Mouse (Mus musculus) neural tube, embryonic 13.5 days (tissue): ENCODE measurements around the gene B3galnt1. TPM values are rescaled to one million over a fixed set of nuclear protein-coding genes. Genes with fewer than 3 reads are reported as not detected.

ENCODE experiments used
- ATAC-seq: fragments of 200-750 bp; cut with Nextera tagmentation; 2 replicates; pipeline ENCODE4 v1.8.0; 2017; ENCODE audit warnings: low read depth, mild to moderate bottlenecking, moderate TSS enrichment, moderate library complexity
- H3K27ac ChIP-seq: fragments of 300-500 bp; sonication (generic); replicated peaks from 2 replicates; pipeline ENCODE4 v1.5.1; 2015; ENCODE audit warnings: moderate library complexity, mild to moderate bottlenecking, inconsistent platforms
- H3K27me3 ChIP-seq: fragments of 300-500 bp; sonication (generic); 2 replicates; pipeline ENCODE4 v1.6.1; 2015; ENCODE audit warnings: mild to moderate bottlenecking, inconsistent platforms
- H3K36me3 ChIP-seq: fragments of 300-500 bp; sonication (generic); 2 replicates; pipeline ENCODE4 v1.6.1; 2015; ENCODE audit warnings: mild to moderate bottlenecking, inconsistent platforms
- H3K4me1 ChIP-seq: fragments of 300-500 bp; sonication (generic); replicated peaks from 2 replicates; pipeline ENCODE4 v1.6.1; 2015; ENCODE audit warnings: inconsistent platforms
- H3K4me2 ChIP-seq: fragments of 300-500 bp; sonication (generic); 2 replicates; pipeline ENCODE4 v1.6.1; 2015; ENCODE audit warnings: inconsistent platforms, mild to moderate bottlenecking, moderate library complexity
- H3K4me3 ChIP-seq: fragments of 300-500 bp; sonication (generic); 2 replicates; pipeline ENCODE4 v1.5.1; 2015; ENCODE audit warnings: mild to moderate bottlenecking, inconsistent platforms
- H3K9ac ChIP-seq: fragments of 300-500 bp; sonication (generic); 2 replicates; pipeline ENCODE4 v1.6.1; 2015; ENCODE audit warnings: moderate library complexity, mild to moderate bottlenecking, inconsistent platforms
- H3K9me3 ChIP-seq: fragments of 300-500 bp; sonication (generic); 2 replicates; pipeline ENCODE4 v1.6.1; 2016; ENCODE audit warnings: inconsistent platforms
- WGBS: fragments of 180-500 bp; shearing (Covaris S2); methylation state at CpG from one replicate; pipeline ENCODE4 v1.1.7; 2015; 5-methylcytosine and 5-hydroxymethylcytosine counted together
- polyA plus RNA-seq: library from polyadenylated mRNA; unstranded; fragments of >200 nt; fragmentation: Nextera tagmentation; extraction: Ambion mirVana; gene quantifications from 2 replicates; pipeline ENCODE4 v1.2.1, GENCODE M21; 2015

B3galnt1 gene
- polyA plus RNA-seq, 1 experiment from 2014 or later = 76.0 TPM

DNA sequence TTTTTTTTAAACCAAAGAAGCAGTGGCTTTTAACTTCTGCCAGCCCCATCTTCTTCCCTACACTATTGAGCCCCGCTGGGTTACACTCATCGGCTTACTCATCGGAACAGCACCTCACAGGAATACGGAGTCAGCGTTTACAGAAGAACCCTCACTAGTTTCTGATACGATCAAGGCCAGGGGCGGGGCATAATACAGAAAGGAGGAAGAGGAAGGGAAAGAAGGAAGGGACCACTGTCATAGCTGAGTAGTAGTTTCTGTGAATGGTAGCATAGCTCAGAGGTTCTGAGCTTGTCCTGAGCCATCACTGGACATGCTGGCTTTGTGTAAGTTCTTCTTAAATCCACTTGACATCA, 38.8 kb downstream of the B3galnt1 start:
- Histone ChIP-seq H3K9ac (no peak overlapping the region), H3K36me3 (no peaks in the 10 kb centered on the region), H3K9me3 (no peaks in the 10 kb centered on the region), H3K4me1 (peaks cover 4% of the 10 kb centered on the region; the same call in 1 of the 2 replicates), H3K27me3 (no peaks in the 10 kb centered on the region), H3K27ac (no peak overlapping the region), H3K4me3 (no peak overlapping the region), H3K4me2 (no peak overlapping the region)
- WGBS = 93% methylated on average over 7 of the region's 7 CpGs
- ATAC-seq = no peak

DNA sequence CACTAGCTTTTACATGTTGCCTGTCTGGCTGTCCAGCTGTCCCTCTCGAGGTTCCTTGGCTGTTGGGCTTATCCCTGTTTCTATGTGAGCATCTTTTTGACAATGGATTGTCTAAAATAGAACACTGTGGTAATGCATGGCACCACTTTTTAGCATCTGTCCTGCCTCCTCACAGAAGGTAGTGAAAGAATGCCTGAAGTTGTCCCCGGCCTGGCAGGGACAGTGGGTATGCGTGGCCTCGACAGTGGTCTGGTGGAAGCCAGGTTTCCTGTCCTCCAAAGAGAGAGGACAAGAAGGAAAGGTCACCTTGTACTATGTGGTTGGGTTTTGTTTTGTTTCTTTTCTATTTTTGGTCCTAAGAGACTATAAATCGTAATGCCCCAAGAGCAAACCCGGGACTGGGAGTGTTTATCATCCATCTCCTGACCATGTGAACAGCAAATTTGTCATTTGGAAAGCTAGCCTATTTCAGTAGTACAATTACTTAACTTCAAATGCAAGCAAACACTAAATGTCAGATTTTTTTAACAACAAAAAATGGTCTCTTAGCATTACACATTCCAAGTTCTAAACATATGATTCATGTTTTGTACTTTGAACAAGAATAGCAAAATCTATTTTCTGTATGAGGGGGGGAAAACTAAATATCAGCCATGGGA, 39.3 kb downstream of the B3galnt1 start:
- no peak overlapping the region for H3K9ac ChIP-seq
- H3K36me3 ChIP-seq = no peaks in the 10 kb centered on the region
- no peaks in the 10 kb centered on the region for H3K9me3 ChIP-seq
- H3K4me1 ChIP-seq = peaks cover 4% of the 10 kb centered on the region; the same call in 1 of the 2 replicates
- no peak for ATAC-seq
- H3K4me2 ChIP-seq = no peak overlapping the region
- no peak overlapping the region for H3K27ac ChIP-seq
- H3K4me3 ChIP-seq = no peak overlapping the region
- WGBS = 88% methylated on average over 6 of the region's 6 CpGs
- no peaks in the 10 kb centered on the region for H3K27me3 ChIP-seq

DNA sequence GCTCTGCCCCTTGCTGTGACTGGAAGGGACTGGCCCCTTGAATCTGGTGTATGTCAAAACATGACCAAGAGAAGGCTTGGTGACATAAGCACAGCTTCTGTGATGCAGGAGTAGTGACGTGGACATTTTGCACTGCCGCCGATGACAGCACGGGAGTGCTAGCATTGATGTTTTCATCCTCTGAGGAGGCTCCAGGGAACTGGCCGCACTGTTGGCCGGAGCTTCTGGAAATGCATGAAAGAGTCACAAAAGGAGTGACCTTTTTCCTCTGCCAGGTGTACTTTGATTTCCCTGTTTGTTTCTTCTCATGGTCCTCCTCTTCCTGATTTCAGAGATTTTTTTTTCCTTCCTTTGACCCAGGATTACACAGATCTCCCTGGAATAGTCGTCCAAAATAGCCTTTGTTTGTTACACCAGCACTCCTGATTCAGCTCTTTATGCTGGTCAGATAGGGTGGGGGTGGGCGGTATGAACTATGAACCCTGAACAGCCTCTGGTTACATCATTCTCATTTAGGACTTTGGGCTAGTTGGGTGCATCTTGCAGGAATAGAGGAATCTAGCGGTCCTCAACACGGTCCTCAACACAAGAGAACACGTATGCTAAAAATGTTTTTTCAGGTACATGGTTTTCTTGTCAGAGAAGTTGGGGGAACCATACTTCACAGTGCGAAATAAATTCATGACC, 42.5 kb downstream of the B3galnt1 start:
- H3K27ac ChIP-seq = no peak overlapping the region
- H3K9ac ChIP-seq = no peak overlapping the region
- peaks cover 11% of the 10 kb centered on the region for H3K36me3 ChIP-seq
- WGBS = 86% methylated on average over 12 of the region's 12 CpGs
- peaks cover 4% of the 10 kb centered on the region; the same call in 1 of the 2 replicates for H3K4me1 ChIP-seq
- no peak overlapping the region for H3K4me2 ChIP-seq
- no peak overlapping the region for H3K4me3 ChIP-seq
- no peaks in the 10 kb centered on the region for H3K9me3 ChIP-seq
- no peak for ATAC-seq
- H3K27me3 ChIP-seq = no peaks in the 10 kb centered on the region

DNA sequence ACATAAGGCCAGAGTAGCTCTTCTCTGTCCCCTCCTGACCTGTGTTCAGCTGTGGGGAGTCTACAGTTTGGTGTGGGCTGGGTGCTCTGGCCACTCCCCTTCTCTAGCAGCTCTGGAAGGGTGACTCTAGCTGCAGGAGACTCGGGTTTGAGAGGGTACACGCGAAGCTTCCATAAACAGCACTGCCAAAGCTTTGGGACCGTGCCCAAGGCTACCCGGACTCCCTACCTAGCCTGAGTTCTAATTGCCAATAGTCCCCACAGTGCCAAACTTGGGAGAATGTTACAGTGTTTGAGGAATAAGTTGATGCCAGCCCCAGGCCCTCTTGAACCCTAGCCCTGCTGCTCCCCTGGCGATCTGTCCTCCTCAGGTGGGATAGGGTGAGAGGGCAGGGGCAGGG, 43.2 kb downstream of the B3galnt1 start:
- no peak for ATAC-seq
- no peak overlapping the region for H3K4me3 ChIP-seq
- H3K9ac ChIP-seq = no peak overlapping the region
- H3K4me1 ChIP-seq = peaks cover 4% of the 10 kb centered on the region; the same call in 1 of the 2 replicates
- peaks cover 11% of the 10 kb centered on the region for H3K36me3 ChIP-seq
- H3K4me2 ChIP-seq = no peak overlapping the region
- no peaks in the 10 kb centered on the region for H3K27me3 ChIP-seq
- WGBS = 90% methylated on average over 6 of the region's 6 CpGs
- no peak overlapping the region for H3K27ac ChIP-seq
- H3K9me3 ChIP-seq = no peaks in the 10 kb centered on the region

DNA sequence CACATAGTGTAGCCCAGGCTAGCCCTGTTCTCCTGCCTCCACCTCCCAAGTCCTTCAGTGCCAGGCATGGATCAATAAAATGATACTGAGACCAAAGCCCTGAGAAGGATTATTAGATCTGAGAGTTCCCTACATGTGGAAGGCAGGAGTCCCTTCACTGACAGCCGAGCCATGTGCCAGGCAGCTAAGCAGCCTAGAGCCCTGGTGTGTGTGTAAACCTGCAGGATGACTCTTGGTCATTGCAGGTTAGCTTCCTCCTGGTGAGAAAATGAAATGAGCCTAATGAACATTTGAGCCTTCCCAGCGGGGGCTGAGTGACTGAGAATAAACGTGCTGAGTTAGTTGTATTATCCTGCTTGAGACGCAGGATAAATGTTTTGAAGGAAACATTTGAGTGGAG, 49.2 kb downstream of the B3galnt1 start:
- H3K4me2 ChIP-seq = no peak overlapping the region
- no peaks in the 10 kb centered on the region for H3K9me3 ChIP-seq
- H3K4me1 ChIP-seq = peaks cover 6% of the 10 kb centered on the region; the same call in 1 of the 2 replicates
- 79% methylated on average over 4 of the region's 4 CpGs for WGBS
- ATAC-seq = no peak
- no peak overlapping the region for H3K9ac ChIP-seq
- H3K36me3 ChIP-seq = peaks cover 11% of the 10 kb centered on the region
- H3K27me3 ChIP-seq = no peaks in the 10 kb centered on the region
- H3K4me3 ChIP-seq = no peak overlapping the region
- no peak overlapping the region for H3K27ac ChIP-seq

DNA sequence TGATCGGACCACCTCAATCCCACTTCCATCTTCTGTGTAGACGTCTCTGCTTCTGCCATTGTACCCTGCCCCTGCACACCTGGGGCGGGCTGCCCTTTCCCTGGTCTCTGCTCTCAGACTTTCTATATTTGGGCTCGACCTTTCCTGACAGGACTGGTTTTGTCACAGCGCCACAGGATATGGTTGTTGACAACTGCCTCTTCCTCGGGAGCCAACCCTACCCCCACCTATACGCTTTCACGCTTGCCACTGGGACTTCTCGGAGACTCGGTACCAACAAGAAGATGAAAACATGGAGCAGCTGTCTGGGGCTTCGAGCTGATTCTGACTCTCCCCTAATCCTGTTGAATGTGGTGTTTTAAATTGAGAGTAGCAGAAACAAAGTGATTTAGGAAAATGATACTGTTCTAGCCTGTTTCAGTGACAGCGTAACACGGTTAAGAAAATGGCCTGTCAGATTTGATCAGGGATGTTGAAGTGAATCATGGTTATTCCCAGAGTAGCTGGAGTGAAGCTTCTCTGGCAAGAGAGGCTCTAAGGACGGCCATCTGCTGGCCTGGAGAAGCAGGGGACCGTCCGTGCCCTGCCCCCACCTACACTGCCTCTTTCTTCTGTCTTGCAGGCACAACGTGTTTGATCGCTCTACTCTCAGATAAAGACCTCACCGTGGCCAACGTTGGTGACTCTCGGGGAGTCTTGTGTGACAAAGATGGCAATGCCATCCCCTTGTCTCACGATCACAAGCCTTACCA, 49.9 kb downstream of the B3galnt1 start:
- Histone ChIP-seq H3K4me1 (peaks cover 6% of the 10 kb centered on the region; the same call in 1 of the 2 replicates), H3K4me2 (no peak overlapping the region), H3K27ac (no peak overlapping the region), H3K4me3 (no peak overlapping the region), H3K9ac (no peak overlapping the region), H3K9me3 (no peaks in the 10 kb centered on the region), H3K36me3 (peaks cover 8% of the 10 kb centered on the region), H3K27me3 (no peaks in the 10 kb centered on the region)
- WGBS = 81% methylated on average over 22 of the region's 22 CpGs
- no peak for ATAC-seq

DNA sequence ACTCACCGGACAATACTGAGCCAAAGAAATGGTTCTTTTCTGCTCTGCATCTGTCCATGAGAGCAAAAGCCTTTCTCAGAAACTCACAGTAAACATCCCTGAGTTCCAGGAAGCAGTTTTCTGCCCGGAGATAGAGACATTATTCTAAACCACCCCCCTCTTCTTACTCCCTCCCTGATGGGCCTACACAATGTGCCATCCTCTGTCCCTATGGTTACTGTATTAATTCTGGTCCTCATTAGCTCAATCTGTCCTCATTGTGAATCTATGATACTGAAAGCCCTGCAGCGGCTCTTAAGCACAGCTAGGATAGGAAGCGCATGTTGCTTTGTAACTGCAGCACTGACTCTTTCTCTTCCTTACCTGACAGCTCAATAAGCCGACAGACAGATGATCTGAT, 53.7 kb downstream of the B3galnt1 start:
- Histone ChIP-seq H3K4me3 (no peak overlapping the region), H3K36me3 (no peaks in the 10 kb centered on the region), H3K27me3 (no peaks in the 10 kb centered on the region; the same call in 1 of the 2 replicates), H3K9ac (no peak overlapping the region), H3K4me2 (no peak overlapping the region), H3K4me1 (peaks cover 11% of the 10 kb centered on the region), H3K9me3 (no peaks in the 10 kb centered on the region), H3K27ac (0 out of 2 replicates have a peak overlapping the region, but pooled peaks have one; percentile 7)
- ATAC-seq = 0 out of 2 replicates have a peak, but pooled peaks have one; percentile 36
- WGBS = 61% methylated on average over 5 of the region's 5 CpGs

DNA sequence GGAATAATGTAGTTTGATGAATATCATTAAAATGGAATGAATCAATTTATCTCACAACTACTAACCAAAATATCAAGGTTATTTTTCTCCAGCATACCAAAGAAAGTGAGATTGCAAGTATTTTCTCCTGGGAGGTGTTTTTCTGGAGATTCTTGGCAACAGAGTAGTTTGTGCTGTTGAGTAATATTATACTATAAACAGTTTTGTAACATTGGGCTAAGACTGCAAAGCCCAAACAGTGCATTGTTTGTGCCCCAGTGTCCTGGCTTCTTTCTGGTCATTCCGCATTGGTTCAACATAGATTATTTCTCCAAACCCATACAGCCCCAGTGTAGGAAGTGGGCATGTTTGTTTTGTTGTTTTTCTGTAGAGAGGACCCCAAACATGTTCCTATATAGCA, 55.0 kb downstream of the B3galnt1 start:
- H3K27me3 ChIP-seq = no peaks in the 10 kb centered on the region; the same call in 1 of the 2 replicates
- H3K4me1 ChIP-seq = peaks cover 18% of the 10 kb centered on the region
- H3K9me3 ChIP-seq = no peaks in the 10 kb centered on the region
- no peak overlapping the region for H3K4me2 ChIP-seq
- no peak overlapping the region for H3K9ac ChIP-seq
- no peak overlapping the region for H3K27ac ChIP-seq
- no peak for ATAC-seq
- WGBS = 97% methylated on average over 1 of the region's 1 CpGs
- no peaks in the 10 kb centered on the region for H3K36me3 ChIP-seq
- H3K4me3 ChIP-seq = no peak overlapping the region

DNA sequence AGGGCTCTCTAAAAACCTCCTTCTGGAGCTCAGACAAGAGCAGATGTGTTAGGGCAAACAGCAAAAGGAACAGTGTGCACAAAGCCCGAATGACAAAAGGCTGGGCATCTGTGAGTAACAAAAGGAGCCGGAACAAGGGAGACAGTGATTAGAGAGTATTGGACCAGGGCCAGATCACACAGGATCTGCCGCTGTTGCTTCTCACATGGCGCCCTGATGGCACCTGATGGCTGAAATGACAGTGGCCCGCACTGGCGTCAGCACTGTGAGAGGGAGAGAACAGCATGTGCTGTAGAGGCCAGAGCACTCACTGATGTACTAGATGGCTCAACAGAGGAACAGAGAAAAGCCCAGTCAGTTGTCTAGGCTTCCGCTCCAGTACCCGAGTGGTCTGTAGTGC, 55.8 kb downstream of the B3galnt1 start:
- 43% methylated on average over 8 of the region's 8 CpGs for WGBS
- peak; percentile 49; the same call in 1 of the 2 replicates for ATAC-seq

DNA sequence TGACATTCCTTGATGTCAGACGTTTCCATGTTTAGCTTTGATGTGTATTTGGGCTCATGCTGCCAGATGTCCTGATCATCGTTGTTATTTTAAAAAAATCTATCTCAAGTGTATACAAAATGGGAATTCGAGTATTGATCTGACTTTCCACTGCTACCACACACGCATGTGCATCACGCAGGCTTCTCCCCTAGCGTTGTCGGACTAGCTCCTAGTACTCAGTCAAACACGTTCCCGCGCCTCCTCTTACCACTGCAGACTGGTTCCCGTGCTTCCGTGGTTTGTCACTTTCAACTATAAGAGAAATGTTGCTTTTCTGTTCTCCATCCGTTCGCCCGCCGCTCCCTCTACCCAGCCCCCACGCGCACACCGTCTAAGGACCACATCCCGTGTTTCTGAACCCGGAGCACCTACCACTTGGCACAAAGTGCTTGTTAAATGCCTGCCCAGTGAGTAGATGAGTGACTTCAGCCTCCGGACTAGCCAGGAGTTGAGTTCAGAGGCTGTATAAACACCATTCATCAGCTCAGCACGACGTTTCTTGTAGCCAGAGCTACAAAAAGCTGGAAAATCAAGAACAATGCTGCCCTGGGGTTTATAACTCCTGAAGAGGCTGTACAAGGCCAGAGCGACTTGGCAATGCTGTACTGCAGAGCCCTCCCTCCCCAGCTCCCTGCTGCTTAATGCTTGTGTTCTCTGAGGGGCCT, 62.7 kb downstream of the B3galnt1 start:
- H3K27me3 ChIP-seq = peaks cover 24% of the 10 kb centered on the region
- H3K9me3 ChIP-seq = no peaks in the 10 kb centered on the region
- WGBS = 12% methylated on average over 25 of the region's 25 CpGs
- no peak overlapping the region for H3K9ac ChIP-seq
- H3K4me2 ChIP-seq = peak overlapping the region; percentile 30
- H3K27ac ChIP-seq = peak overlapping the region; percentile 59
- peak; percentile 76 for ATAC-seq
- H3K4me1 ChIP-seq = peaks cover 48% of the 10 kb centered on the region
- no peaks in the 10 kb centered on the region for H3K36me3 ChIP-seq
- no peak overlapping the region for H3K4me3 ChIP-seq

More for the DNA sequence above, 55.8 kb downstream of the B3galnt1 start:
- no peak overlapping the region for H3K9ac ChIP-seq
- no peaks in the 10 kb centered on the region for H3K36me3 ChIP-seq
- no peak overlapping the region for H3K4me2 ChIP-seq
- H3K4me3 ChIP-seq = no peak overlapping the region
- H3K4me1 ChIP-seq = peaks cover 19% of the 10 kb centered on the region
- H3K9me3 ChIP-seq = no peaks in the 10 kb centered on the region
- H3K27me3 ChIP-seq = peaks cover 4% of the 10 kb centered on the region
- peak overlapping the region; percentile 34; the same call in 1 of the 2 replicates for H3K27ac ChIP-seq

DNA sequence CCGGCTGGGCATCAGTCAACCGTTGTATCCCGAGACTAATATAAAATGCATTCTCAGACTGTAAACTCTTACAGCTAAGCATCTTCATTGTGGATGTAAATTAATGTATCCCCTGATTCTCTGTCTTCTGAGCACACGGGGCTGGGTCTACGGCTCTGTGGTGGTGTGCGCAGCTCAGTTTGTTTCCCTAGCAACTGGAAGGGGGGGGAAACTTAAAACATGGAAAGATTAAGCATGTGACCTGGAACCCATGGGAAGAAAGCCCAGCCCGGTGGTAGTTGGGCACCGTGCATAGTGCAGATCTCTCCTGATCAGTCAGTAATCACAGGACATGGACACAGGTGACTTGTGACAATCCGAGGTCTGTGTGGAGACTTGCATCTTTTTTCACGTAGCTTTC, 63.3 kb downstream of the B3galnt1 start:
- WGBS = 31% methylated on average over 10 of the region's 10 CpGs
- H3K27ac ChIP-seq = peak overlapping the region; percentile 59

More for the DNA sequence above, 63.3 kb downstream of the B3galnt1 start:
- Histone ChIP-seq H3K36me3 (no peaks in the 10 kb centered on the region), H3K9ac (no peak overlapping the region), H3K4me3 (no peak overlapping the region), H3K4me2 (peak overlapping the region; percentile 30), H3K9me3 (no peaks in the 10 kb centered on the region), H3K4me1 (peaks cover 48% of the 10 kb centered on the region), H3K27me3 (peaks cover 24% of the 10 kb centered on the region)
- peak; percentile 66 for ATAC-seq
